Mouse (Mus musculus): ENCODE measurements around the gene 4933434E20Rik. TPM values are rescaled to one million over a fixed set of nuclear protein-coding genes. Genes with fewer than 3 reads are reported as not detected.

Gene 4933434E20Rik
- total RNA-seq, 2 experiments from 2014 or later = 92.4 to 97.6 TPM

Small RNA genes within 50 kb of the gene (microRNA-seq; reads per million reads assigned to microRNA genes)
- gene Mir190b (21.9 to 22.4 reads per million in 2 experiments), gene Mir7669 (0.27 to 1.5 reads per million in 2 experiments)

Other genes with a start within 250 kb of the 4933434E20Rik start
- 10 to 100 TPM; 10.0 to 10.5 TPM for gene She, start 220.3 kb upstream of the 4933434E20Rik start, total RNA-seq (2021)
- 1 to 10 TPM; 4.2 to 5.6 TPM for gene Il6ra, start 138.4 kb upstream of the 4933434E20Rik start, total RNA-seq (2021)
- 10 to 100 TPM; 14.7 to 14.9 TPM for gene Atp8b2, start 88.1 kb upstream of the 4933434E20Rik start, total RNA-seq (2021)
- 10 to 100 TPM; 46.1 to 48.5 TPM for gene Hax1, start 52.9 kb upstream of the 4933434E20Rik start, total RNA-seq (2021)
- 100 to 1,000 TPM in 1 of 2 experiments, 10 to 100 TPM in 1; 83.7 to 107 TPM for gene Ubap2l, start 992 bp downstream of the 4933434E20Rik start, total RNA-seq (2021)
- 10 to 100 TPM; 42.9 to 46.2 TPM for gene Tpm3, start 21.0 kb downstream of the 4933434E20Rik start, total RNA-seq (2021)
- under 1 TPM; 0.12 to 0.18 TPM for gene Nup210l, start 52.5 kb downstream of the 4933434E20Rik start, total RNA-seq (2021)
- gene Rps27, start 162.0 kb downstream of the 4933434E20Rik start, total RNA-seq (2021) = 1,000 to 10,000 TPM; 1,057 to 1,251 TPM
- 1 to 10 TPM; 4.2 to 4.9 TPM for gene Rab13, start 162.1 kb downstream of the 4933434E20Rik start, total RNA-seq (2021)
- 10 to 100 TPM; 51.7 to 54.8 TPM for gene Jtb, start 180.0 kb downstream of the 4933434E20Rik start, total RNA-seq (2021)
- gene Creb3l4, start 191.9 kb downstream of the 4933434E20Rik start, total RNA-seq (2021) = under 1 TPM in 1 of 2 experiments, not detected in 1; 0.41 TPM
- 10 to 100 TPM; 62.0 to 65.5 TPM for gene Slc39a1, start 196.5 kb downstream of the 4933434E20Rik start, total RNA-seq (2021)
- 10 to 100 TPM; 13.4 to 18.0 TPM for gene Crtc2, start 202.5 kb downstream of the 4933434E20Rik start, total RNA-seq (2021)
- gene Dennd4b, start 213.5 kb downstream of the 4933434E20Rik start, total RNA-seq (2021) = 10 to 100 TPM; 33.6 to 37.5 TPM
- gene Gatad2b, start 241.5 kb downstream of the 4933434E20Rik start, total RNA-seq (2021) = 10 to 100 TPM; 40.0 to 41.8 TPM

Data from heart, adult 18-20 months (tissue).